Mouse (Mus musculus): ENCODE results near the gene Tmem161b. TPM values are rescaled to one million over a fixed set of nuclear protein-coding genes. Genes with fewer than 3 reads are reported as not detected.

The Tmem161b gene
- total RNA-seq, 2 experiments from 2014 or later: 9.1 to 9.6 TPM

DNA sequence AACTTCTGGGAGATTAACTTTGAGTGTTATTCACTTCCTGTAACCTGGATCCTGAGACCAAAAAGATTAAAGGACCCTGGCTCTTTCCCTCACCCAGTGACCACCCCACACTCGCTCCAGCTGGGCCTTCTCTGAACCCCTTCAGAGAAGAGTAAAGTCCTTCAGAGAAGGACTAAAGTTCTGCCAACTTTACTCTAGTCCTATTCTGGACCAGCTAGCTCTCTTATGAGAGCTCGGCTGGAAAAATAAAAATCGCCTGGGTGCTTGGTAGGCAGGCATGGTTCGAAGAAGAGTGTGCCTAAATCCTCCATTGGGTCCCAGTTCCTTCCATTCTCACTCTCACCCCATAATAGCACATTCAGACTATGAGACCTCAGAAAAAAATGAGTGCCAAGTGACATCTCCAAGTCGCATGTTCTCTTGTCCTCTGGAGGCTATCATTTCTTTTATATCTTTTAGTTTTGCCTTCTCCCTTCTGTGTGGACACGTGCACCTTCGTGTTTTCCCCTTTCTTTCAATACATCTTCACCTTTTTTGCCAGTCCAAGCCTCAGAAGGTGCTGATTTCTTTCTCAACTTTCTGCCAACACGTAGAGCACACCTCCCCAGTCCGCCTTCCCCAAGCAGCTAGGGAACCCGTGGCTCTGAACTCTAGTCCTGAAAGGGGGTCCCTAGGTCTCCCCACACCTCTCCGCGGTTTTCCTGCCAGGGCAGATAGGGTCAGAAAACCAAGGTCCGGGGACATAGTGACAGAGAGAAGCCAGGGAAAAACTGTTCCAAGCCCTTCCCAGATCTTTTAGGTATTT is 121.8 kb downstream of the Tmem161b start:
- DNase-seq: no peak
- intact Hi-C loops (cut with DNase I; ENCODE audit: low total_unique reads): loop anchor here (10.0 kb wide), 1 partner anchor 629 kb away; no protein-coding TSS in a partner anchor

DNA sequence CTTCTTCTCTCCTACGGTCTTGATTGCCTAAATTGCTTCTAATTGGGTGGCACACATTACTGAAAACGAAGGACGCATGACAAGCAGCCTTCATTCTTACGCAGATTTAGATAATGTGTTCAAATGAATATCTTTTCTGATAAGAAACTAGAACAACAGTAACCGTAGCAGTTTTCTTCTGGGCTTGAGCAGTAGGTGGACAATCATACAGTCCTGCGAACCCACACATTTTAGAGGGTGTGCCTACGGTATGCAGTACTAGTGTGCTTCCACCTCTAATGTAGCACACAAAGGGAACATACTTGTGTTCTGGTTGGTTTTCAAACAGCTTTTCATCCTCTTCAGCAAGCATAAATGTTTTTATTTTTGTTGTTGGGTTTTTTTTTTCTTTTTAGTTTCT is 122.6 kb downstream of the Tmem161b start:
- DNase-seq: no peak
- intact Hi-C loops (cut with DNase I; ENCODE audit: low total_unique reads): loop anchor here (10.0 kb wide), 1 partner anchor 630 kb away; no protein-coding TSS in a partner anchor

DNA sequence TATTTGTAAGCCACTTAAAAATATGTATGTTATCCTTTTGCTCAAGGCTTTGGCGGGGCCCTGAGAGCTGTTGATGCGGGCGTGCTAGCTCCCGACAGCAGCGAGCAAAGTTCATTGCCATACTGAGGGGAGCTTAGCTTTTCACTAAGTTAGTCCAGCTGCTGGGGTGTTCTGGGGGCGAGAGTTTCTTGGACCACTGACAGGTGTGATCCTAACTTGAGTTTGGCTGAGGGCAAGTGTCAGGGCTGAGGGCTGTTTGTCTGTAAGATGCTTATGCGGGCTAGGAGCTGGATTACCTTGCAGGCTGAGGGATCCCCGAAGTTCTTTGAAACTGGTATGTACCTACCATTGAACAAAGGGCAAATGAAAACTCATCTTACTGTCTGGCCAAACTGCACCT is 123.0 kb downstream of the Tmem161b start:
- no peak for DNase-seq
- intact Hi-C loops (cut with DNase I; ENCODE audit: low total_unique reads): loop anchor here (10.0 kb wide), 1 partner anchor 630 kb away; no protein-coding TSS in a partner anchor

Small RNA genes lying within 50 kb of the gene (microRNA-seq; reads per million reads assigned to microRNA genes)
- 0 reads per million in 2 experiments for gene Gm24331

All from gastrocnemius, postnatal 14 days (tissue).